Mouse (Mus musculus) CD4-positive, CD25-positive, alpha-beta regulatory T cell, adult 9 weeks (primary cell): ENCODE measurements around the gene Ppp1r1a. TPM values are rescaled to one million over a fixed set of nuclear protein-coding genes. Genes with fewer than 3 reads are reported as not detected.

Experiments
- polyA plus RNA-seq: library from polyadenylated mRNA; unstranded; fragments of 100-300 nt; shearing (Covaris generic); gene quantifications from one replicate; pipeline ENCODE4 v1.2.1, GENCODE M21; 2017

Ppp1r1a gene
- not detected for polyA plus RNA-seq

DNA sequence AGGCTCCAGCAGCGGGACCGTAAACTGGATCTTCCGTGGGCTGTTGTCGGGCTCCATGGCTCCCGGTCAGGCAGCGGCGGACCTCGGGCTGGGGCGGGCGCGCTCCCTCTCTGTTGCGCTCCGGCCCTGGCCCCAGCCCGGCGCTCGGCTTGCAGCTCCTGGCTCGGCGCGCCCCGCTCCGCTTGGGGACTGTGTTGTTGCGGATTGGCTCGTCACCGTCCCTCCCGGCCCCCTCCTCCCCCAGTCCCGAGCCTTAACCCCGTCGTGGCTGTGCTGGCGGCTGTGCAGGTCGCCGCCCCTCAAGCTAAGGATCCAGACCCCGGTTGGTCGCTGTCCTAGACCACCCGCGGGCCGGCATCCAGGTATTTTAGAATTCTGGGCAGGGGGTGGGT lies at the start of gene Ppp1r1a:
TSS of gene Ppp1r1a (minus strand) at position 182 of the 392 bp plus-strand sequence.

DNA sequence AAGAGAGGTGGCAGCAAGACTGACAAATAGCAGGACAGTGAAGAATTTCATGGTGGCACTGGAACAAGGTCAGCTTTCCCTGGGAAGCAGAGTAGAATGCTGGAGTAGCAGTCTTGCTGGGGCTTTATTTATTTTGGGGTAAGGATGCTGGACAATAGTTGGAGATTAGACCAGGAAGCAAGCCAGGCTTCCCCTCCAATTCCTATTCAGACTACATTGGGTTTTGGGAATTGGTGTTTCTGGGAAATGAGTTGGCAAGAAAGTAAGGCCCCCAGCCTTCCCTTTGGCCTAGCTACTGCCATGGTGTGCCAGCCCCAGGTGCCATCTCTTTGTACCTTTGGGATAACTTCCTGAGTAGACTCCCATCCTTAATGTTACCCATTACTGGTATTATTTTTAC lies 27.2 kb upstream of the Ppp1r1a start, which contains the start of gene Glycam1:
TSS of gene Glycam1 (minus strand) at position 101 of the 400 bp plus-strand sequence.

DNA sequence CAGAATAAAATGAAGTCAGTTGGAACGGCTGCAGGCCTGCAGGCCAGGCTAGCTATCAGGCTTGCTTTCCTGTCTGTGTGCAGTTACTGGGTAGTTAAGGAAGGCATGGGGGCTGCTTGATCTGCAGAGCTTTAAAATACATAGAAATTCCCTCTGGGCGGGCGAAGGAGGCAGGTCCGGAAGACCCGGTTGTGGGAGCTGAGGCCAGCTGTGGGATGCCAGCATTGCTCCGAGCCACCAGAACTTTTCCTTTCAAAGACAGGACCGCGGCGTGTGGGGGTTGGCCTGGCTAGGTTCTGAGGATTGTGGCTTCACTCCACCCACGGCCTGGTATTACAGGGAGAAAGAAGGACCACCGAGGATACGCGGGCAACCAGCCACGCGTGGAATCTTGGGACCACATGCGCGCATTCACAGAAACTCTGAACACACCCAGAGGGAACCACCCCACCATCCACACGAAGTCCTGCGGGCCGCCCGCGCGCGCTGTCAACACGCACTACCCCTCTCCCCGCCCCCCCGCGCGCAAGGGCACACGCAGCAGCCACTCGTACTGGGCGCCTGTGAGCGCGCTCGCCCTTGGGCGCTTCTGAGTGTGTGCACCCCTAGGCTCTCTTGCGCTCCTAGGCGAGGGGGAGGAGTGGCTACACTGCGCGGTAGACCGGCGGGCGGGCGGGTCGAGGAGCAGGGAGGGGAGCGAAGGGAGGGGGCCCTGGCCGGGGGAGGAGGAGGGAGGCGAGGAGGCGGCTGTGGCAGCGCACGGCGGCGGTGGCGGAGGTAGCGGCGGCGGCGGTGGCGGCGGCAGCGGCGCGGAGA lies 35.2 kb downstream of the Ppp1r1a start, which contains the start of gene Pde1b:
TSS of gene Pde1b (plus strand) at position 600 of the 816 bp plus-strand sequence.

Other genes with a start within 250 kb of the Ppp1r1a start
- gene Gpr84, start 227.4 kb downstream of the Ppp1r1a start, polyA plus RNA-seq = not detected
- gene Zfp385a, start 197.9 kb downstream of the Ppp1r1a start, polyA plus RNA-seq = not detected
- gene Itga5, start 171.2 kb downstream of the Ppp1r1a start, polyA plus RNA-seq = 5.6 TPM
- not detected for gene Gtsf1, start 107.5 kb downstream of the Ppp1r1a start, polyA plus RNA-seq
- gene Gtsf2, start 89.5 kb downstream of the Ppp1r1a start, polyA plus RNA-seq = not detected
- 174 TPM for gene Nckap1l, start 84.2 kb downstream of the Ppp1r1a start, polyA plus RNA-seq
- gene Pde1b, start 35.0 kb downstream of the Ppp1r1a start, polyA plus RNA-seq = 2.6 TPM
- not detected for gene Glycam1, start 27.1 kb upstream of the Ppp1r1a start, polyA plus RNA-seq
- gene Mucl1, start 217.5 kb upstream of the Ppp1r1a start, polyA plus RNA-seq = not detected